Mouse (Mus musculus): ENCODE results near the gene Ctdspl2. TPM values are rescaled to one million over a fixed set of nuclear protein-coding genes. Genes with fewer than 3 reads are reported as not detected.

Ctdspl2 gene
- polyA plus RNA-seq, 1 experiment, result 5.8 TPM

DNA sequence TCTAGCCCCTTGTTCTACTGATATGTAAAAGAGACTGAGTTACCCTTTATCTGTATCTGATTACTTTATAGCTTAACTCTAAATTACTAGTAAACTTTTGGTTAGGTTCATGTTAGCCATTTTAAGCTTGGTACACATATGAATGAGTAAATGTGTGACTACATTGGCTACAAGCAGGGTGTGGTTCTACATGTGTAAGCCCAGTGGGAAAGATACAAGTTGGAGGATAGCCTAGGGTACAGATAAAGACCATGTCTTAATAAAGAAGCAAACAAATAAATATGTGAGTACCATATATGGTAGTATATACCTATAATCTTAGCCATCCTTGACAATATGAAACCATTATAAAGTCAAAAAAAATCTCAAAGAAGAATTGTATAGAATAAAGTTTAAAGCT is 88.1 kb downstream of the Ctdspl2 start:
- H3K4me3 ChIP-seq (replicated peaks; ENCODE audit: extremely low read depth, low read depth, low read length), result no peak overlapping the region
- no peak for DNase-seq
- TF ChIP-seq CTCF (IDR thresholded peaks at IDR 0.05; ENCODE audit: insufficient read depth, low read length) (no peak), POLR2A (IDR thresholded peaks at IDR 0.05; ENCODE audit: borderline replicate concordance, extremely low read depth, low read depth, low read length) (no peak)
- no peaks in the 10 kb centered on the region for H3K4me1 ChIP-seq (ENCODE audit: control insufficient read depth, insufficient read depth, low read length)

DNA sequence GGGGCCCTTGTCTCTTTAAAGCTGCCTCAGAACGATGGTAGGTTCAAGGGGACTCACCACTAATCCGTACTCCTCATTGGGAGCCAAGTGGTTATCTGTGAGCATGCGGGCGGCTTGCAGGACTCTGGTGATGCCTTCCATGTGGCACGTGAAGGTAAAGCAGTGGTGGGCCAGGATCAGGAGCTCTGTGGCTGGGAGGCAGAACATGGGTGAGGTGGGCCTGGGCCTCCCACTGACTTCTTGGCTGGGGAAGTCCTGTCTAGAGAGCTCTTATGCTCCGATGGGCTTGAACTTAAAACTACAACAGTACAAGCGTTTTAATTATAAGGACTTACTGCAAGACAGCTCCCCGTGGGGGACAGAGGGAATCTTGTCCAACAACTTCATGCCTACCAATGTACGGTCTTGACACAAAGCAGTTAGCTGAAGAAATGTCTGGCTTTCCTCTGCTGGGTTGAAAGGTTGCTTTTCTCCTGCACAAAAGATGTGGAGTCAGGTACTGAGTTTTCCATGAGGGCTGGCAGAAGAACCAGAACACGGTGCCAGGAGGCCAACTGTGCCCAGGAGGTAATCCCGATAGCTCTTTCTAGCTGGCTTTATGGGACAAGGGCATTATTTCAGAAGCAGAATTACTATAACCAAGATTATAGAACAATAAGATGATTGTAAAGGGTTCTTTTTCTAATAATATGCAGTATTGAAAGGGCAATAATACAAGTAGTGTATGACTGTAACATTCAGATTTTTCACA is 103.7 kb downstream of the Ctdspl2 start:
- WGBS, result 90% methylated on average over 11 of the region's 11 CpGs
- H3K4me1 ChIP-seq (ENCODE audit: control insufficient read depth, insufficient read depth, low read length), result no peaks in the 10 kb centered on the region
- DNase-seq, result no peak
- TF ChIP-seq POLR2A (IDR thresholded peaks at IDR 0.05; ENCODE audit: borderline replicate concordance, extremely low read depth, low read depth, low read length) (no peak), CTCF (IDR thresholded peaks at IDR 0.05; ENCODE audit: insufficient read depth, low read length) (no peak)
- no peak overlapping the region for H3K4me3 ChIP-seq (replicated peaks; ENCODE audit: extremely low read depth, low read depth, low read length)

Other genes starting within 250 kb of the Ctdspl2 start
- 5.3 and 6.4 TPM in 2 replicates for gene Frmd5, start 148.9 kb upstream of the Ctdspl2 start, polyA plus RNA-seq (2012; rRNA removed)
- gene Casc4, start 89.0 kb upstream of the Ctdspl2 start, polyA plus RNA-seq (2012; rRNA removed), result 28.7 and 38.5 TPM in 2 replicates
- not detected in 2 replicates for gene Mageb3, start 91 bp downstream of the Ctdspl2 start, polyA plus RNA-seq (2012; rRNA removed)
- gene Eif3j1, start 72.5 kb downstream of the Ctdspl2 start, polyA plus RNA-seq (2012; rRNA removed), result 3.1 and 3.9 TPM in 2 replicates
- gene Spg11, start 162.4 kb downstream of the Ctdspl2 start, polyA plus RNA-seq (2012; rRNA removed), result 7.4 and 9.2 TPM in 2 replicates
- gene B2m, start 191.7 kb downstream of the Ctdspl2 start, polyA plus RNA-seq (2012; rRNA removed), result 1,104 and 1,411 TPM in 2 replicates
- 0.08 TPM in 1 of 2 replicates, not detected in the other for gene Trim69, start 204.7 kb downstream of the Ctdspl2 start, polyA plus RNA-seq (2012; rRNA removed)
- 0.07 TPM in 1 of 2 replicates, not detected in the other for gene Patl2, start 230.2 kb downstream of the Ctdspl2 start, polyA plus RNA-seq (2012; rRNA removed)
- gene Terb2, start 230.3 kb downstream of the Ctdspl2 start, polyA plus RNA-seq (2012; rRNA removed), result not detected in 2 replicates